Mouse (Mus musculus) small intestine, adult 2 months (tissue): ENCODE measurements at regions not wholly inside any gene's neighbourhood (a gene's known extent, or its start where the extent isn't known, plus 50 kb on each side); places are given as distances from the start of the nearest gene placed in this dataset.

Experiments
- H3K27ac ChIP-seq: fragments of 200-500 bp; 2 replicates; pipeline ENCODE4 v1.5.1; 2012; ENCODE audit warnings: low read depth, low read length, control low read depth, inconsistent platforms; ENCODE audit not compliant: insufficient read depth
- H3K27me3 ChIP-seq: fragments of 200-500 bp; 2 replicates; pipeline ENCODE4 v1.6.1; 2012; ENCODE audit warnings: mild to moderate bottlenecking, moderate library complexity, low read length, inconsistent platforms; ENCODE audit not compliant: control insufficient read depth, insufficient read depth
- H3K36me3 ChIP-seq: fragments of 200-500 bp; 2 replicates; pipeline ENCODE4 v1.6.1; 2012; ENCODE audit warnings: mild to moderate bottlenecking, low read length, control low read depth, inconsistent platforms; ENCODE audit not compliant: control insufficient read depth, insufficient read depth
- H3K4me1 ChIP-seq: fragments of 200-500 bp; 2 replicates; pipeline ENCODE4 v1.6.1; 2012; ENCODE audit warnings: low read length, inconsistent platforms, mixed read lengths; ENCODE audit not compliant: control insufficient read depth, insufficient read depth, insufficient read length
- H3K4me3 ChIP-seq: fragments of 200-500 bp; 2 replicates; pipeline ENCODE4 v1.5.1; 2012; ENCODE audit warnings: low read depth, mild to moderate bottlenecking, control low read depth, inconsistent platforms, low read length, moderate library complexity
- CTCF ChIP-seq: fragments of 200-500 bp; IDR thresholded peaks from 2 replicates; pipeline ENCODE4 v1.5.1; 2012; ENCODE audit warnings: low read depth, mild to moderate bottlenecking, control low read depth, inconsistent platforms, low read length, moderate library complexity, mixed read lengths; ENCODE audit not compliant: insufficient replicate concordance, insufficient read length; ENCODE audit errors: extremely low read depth
- POLR2A ChIP-seq: fragments of 200-500 bp; IDR thresholded peaks from 2 replicates; pipeline ENCODE4 v1.6.1; 2012; ENCODE audit warnings: low read depth, mild to moderate bottlenecking, control low read depth, inconsistent platforms, low read length, moderate library complexity
- WGBS: fragments of 180-500 bp; shearing (Covaris S2); methylation state at CpG from one replicate; pipeline ENCODE4 v1.1.7; 2018; 5-methylcytosine and 5-hydroxymethylcytosine counted together

GRCm38 (mm10) chr3:115497420-115497819 is 217.5 kb downstream of the S1pr1 start:
- TF ChIP-seq POLR2A (no peak), CTCF (no peak)
- WGBS = 11% methylated on average over 1 of the region's 1 CpGs

GRCm38 (mm10) chr3:115496110-115496509 is 218.8 kb downstream of the S1pr1 start:
- no peaks in the 10 kb centered on the region for H3K36me3 ChIP-seq
- 71% methylated on average over 3 of the region's 3 CpGs for WGBS
- H3K27me3 ChIP-seq = no peaks in the 10 kb centered on the region
- no peaks in the 10 kb centered on the region for H3K4me1 ChIP-seq
- no peak overlapping the region for H3K4me3 ChIP-seq
- no peak for TF ChIP-seq POLR2A
- TF ChIP-seq CTCF = no peak
- no peak overlapping the region for H3K27ac ChIP-seq

More at GRCm38 (mm10) chr3:115497420-115497819, 217.5 kb downstream of the S1pr1 start:
- no peaks in the 10 kb centered on the region for H3K27me3 ChIP-seq
- no peak overlapping the region for H3K27ac ChIP-seq
- no peak overlapping the region for H3K4me3 ChIP-seq
- H3K4me1 ChIP-seq = no peaks in the 10 kb centered on the region
- H3K36me3 ChIP-seq = no peaks in the 10 kb centered on the region

GRCm38 (mm10) chr3:115495692-115496091 is 219.2 kb downstream of the S1pr1 start:
- Histone ChIP-seq H3K4me3 (no peak overlapping the region), H3K36me3 (no peaks in the 10 kb centered on the region), H3K27me3 (no peaks in the 10 kb centered on the region), H3K4me1 (no peaks in the 10 kb centered on the region), H3K27ac (no peak overlapping the region)
- no peak for TF ChIP-seq POLR2A
- TF ChIP-seq CTCF = no peak

- WGBS = 81% methylated on average over 4 of the region's 4 CpGs
- Histone ChIP-seq H3K27ac (no peak overlapping the region), H3K27me3 (no peaks in the 10 kb centered on the region), H3K36me3 (no peaks in the 10 kb centered on the region), H3K4me3 (no peak overlapping the region), H3K4me1 (no peaks in the 10 kb centered on the region)
- TF ChIP-seq CTCF = no peak
- TF ChIP-seq POLR2A = no peak
Measured at GRCm38 (mm10) chr3:115468980-115469379, 245.9 kb downstream of the S1pr1 start.

- WGBS = 58% methylated on average over 2 of the region's 2 CpGs
- TF ChIP-seq POLR2A = no peak
- TF ChIP-seq CTCF = no peak
- no peaks in the 10 kb centered on the region for H3K36me3 ChIP-seq
Measured at GRCm38 (mm10) chr3:115467850-115468249, 247.0 kb downstream of the S1pr1 start.

GRCm38 (mm10) chr3:115462623-115463022 is 252.2 kb downstream of the S1pr1 start:
- 73% methylated on average over 3 of the region's 3 CpGs for WGBS
- Histone ChIP-seq H3K36me3 (no peaks in the 10 kb centered on the region), H3K27ac (no peak overlapping the region), H3K27me3 (no peaks in the 10 kb centered on the region), H3K4me3 (no peak overlapping the region), H3K4me1 (no peaks in the 10 kb centered on the region)
- TF ChIP-seq CTCF = no peak
- no peak for TF ChIP-seq POLR2A

More at GRCm38 (mm10) chr3:115467850-115468249, 247.0 kb downstream of the S1pr1 start:
- Histone ChIP-seq H3K4me1 (no peaks in the 10 kb centered on the region), H3K4me3 (no peak overlapping the region), H3K27ac (no peak overlapping the region), H3K27me3 (no peaks in the 10 kb centered on the region)
